Mouse (Mus musculus) left cerebral cortex, postnatal 36 days (tissue): ENCODE results near the gene Slc52a3. TPM values are rescaled to one million over a fixed set of nuclear protein-coding genes. Genes with fewer than 3 reads are reported as not detected.
"Not testable (repeated sequence)": the region's sequence is repeated elsewhere in the genome, so short reads cannot be mapped to it uniquely, and the experiment has no call there.

Experiments used
- DNase-seq, 2 experiments: peaks; one replicate each; pipeline ENCODE4 v3.0.0; 2021 to 2022; ENCODE audit warnings: low spot score in 2 of 2, mixed read lengths in 1 of 2
- intact Hi-C: fragments of 180-260 bp; cut with DNase I; formaldehyde crosslinking; loops from one replicate; pipeline ENCODE4 v1.15.1; 2025
- total RNA-seq, 2 experiments: library from RNA; stranded (reverse); gene quantifications; 2 replicates each; pipeline ENCODE4 v1.2.3; 2021

Gene Slc52a3
- total RNA-seq, 2 experiments from 2014 or later, result 2.2 to 3.2 TPM

DNA sequence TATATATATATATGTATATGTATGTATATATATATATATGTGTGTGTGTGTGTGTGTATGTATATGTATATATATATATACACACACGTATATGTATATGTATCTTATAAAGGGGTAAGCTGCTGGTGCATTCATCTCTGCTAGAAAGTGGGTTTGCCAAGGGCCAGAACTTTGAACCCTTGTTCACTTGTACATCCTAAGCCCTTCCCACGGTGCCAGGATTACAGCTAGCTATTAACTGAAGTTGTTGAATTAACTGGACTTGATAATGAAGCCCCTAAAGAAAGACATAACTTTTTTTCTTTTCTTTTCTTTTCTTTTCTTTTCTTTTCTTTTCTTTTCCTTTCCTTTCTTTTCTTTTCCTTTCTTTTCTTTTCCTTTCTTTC, 872 bp downstream of the Slc52a3 start:
- intact Hi-C loops, DNase-seq: not testable (repeated sequence)

DNA sequence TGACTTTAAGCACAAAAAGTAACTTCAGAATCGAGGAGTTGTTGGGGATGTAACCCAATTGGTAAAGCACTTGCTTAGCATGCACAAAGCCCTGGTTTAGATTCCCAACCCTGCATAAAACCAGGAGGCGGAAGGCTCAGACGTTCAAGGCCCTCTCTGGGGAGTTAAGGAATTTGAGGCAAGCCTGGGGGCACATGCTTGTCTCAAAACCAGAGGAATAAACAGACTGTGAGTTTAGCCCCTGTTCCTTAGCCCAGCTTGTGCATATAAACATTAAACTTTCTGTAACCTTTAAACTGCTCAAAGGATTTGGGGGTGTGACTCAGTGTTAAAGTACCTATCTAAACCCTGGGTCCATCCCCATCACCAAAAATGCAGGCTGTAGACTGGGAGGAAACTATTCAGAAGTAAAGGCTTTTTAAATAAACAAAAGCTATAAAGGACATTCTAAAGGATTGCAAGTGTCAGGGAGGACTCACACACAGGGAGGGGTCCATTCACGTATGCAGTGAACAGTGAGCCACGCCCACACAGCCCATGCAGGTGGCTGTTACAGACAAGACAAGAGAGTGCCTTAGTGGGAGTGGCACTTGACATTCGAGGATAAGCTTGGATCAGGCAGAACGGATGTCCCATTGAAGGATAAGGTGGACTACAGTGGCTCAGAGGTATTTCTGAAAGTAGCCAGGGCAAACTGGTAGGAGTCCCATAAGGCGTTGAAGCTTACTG, 1.6 kb downstream of the Slc52a3 start:
- DNase-seq, result no peak
- intact Hi-C loops, result no loop called here

DNA sequence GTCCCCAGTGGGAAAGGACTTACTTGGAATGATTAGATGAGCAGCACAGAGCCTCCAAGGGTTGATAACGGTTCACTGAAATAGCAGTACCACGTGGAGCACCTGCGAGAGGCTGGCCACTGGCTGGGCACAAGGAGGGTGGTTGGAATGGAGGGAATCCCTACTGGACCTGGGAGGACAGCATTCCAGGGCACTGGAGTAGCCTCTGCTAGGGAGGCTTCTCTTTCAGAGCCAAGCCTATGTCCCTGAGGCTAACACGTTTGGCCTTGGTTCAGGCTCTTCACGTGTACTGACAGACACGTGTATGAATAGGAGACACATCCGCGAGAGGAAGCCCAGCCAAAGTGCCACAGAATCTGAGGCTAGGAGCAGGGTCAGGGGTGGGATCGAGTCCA, 2.2 kb downstream of the Slc52a3 start:
- intact Hi-C loops, result no loop called here
- no peak for DNase-seq

DNA sequence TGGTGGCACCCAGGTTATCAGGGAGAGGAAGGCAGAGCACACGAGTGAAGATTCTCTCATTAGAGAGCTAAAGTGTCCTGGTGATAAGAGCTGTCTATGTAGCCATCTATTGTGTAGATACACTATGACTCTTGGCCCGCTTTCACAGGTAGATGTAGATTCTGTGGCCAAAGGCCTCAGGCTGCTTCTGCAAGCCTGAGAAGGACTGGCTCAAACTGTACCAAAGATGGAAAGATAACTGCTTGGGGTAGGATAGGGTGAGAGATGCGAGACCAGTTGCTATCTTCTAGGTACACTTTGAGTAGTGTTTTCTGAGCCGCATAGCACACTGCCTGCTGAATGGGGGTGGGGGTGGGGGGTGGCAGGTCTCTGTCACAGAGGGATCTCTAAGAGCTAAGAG, 2.6 kb downstream of the Slc52a3 start:
- no peak for DNase-seq
- intact Hi-C loops, result no loop called here

DNA sequence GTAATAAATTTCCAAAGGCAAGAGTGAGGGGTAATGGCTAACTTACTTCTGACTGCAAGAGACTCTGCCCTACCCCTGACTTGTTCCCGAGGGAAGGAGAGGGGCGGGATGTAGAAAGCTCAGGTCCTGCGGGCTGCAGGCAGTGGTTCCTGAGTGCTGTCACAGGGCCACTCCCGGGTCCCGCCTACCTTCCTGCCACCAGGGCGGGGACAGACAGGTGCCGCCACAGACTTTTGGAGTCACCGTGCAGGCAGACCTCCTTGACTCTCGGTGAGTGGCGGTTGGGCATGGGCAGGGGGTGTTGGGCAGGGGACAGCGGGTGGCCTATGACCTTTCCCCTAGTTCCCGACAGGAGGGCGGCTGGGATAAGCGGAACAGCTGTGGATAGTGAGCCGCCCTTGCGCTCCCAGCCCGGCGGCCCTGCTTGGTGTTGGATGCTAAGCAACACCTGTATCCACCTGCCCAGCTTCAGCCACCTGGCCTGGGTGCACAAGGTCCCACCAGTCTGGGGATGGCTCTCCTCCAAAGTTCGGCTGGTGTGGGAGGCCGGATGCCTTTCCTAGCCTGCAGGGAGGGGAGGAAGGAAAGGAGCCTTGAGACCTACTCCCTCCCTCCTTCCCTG, 3.5 kb downstream of the Slc52a3 start:
- no peak for DNase-seq
- intact Hi-C loops, result no loop called here

DNA sequence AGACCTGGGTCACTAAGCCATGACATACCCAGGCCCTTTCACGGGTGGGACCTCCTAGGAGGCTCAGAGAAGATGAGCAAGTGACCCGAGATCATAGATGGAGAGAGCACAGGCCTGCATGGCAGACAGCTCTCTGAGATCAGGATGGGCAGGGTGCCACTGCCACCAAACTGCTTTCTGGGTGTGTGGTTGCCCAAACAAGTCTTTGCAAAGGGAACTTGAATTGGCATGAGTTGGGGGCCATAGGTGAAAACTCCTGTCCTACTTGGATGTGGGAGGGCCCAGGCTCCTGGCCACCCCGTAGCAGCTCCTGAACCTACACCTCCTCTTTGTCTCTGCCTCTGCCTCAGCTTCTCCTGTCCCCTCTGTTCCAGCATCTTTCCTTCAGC, 4.0 kb downstream of the Slc52a3 start:
- intact Hi-C loops, result no loop called here
- DNase-seq, result no peak

DNA sequence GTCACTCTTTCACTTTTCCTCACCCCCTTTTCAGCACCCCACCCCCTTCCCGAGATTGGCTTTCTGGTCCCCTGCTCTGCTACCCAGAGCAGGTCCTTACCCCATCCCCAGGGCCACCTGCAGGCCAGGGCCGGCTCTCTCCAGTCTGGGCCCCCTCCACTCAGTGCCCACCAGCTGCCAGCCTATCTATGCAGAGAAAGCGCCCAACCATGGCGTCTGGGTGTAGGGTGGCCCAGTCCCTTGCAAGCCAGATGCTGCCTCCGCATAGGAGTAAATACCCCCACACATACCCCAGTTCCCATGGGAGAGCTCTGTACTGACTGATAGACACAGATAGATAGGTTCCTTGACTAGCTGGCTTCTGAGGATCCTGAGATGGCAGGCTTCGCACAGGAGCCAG, 4.4 kb downstream of the Slc52a3 start:
- intact Hi-C loops, result no loop called here
- no peak for DNase-seq

DNA sequence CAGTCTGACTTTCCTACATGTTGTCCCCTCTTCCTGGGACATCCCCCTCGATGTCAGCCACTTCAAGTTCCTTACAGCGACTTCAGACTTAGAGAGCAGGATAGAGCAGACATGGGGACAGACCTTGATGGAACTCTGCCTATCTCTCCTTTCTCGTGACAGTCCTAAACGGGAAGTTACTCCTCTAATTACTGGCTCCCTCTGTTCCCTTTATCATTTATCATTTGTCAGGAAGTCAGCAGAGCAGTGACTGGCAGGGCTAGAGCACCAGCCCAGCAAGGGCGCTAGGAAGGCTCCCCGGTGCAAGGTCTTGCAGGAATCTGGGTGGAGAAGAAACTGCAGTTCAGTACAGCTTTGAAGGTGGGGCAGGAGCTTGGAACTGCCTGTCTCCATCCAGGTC, 6.2 kb downstream of the Slc52a3 start:
- intact Hi-C loops, result no loop called here
- no peak for DNase-seq

DNA sequence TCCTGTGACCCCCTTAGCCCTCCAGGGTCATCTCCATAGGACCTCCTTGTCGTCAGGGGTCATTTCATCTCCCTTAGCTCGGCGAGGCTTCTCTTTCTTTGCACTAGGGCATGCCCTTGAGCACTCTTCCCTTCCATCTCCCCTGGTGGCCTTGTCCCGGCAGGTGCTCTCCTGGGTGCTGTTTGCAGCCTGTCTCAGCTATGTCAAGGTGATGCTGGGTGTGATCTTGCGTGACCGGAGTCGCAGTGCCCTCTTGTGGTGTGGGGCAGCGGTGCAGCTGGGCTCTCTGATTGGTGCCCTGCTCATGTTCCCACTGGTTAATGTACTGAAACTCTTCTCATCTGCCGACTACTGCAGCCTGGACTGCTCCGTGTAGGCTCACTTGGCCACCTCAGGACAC, 11.5 kb downstream of the Slc52a3 start:
- peak; percentile 29 to 35 for DNase-seq
- intact Hi-C loops, result no loop called here

DNA sequence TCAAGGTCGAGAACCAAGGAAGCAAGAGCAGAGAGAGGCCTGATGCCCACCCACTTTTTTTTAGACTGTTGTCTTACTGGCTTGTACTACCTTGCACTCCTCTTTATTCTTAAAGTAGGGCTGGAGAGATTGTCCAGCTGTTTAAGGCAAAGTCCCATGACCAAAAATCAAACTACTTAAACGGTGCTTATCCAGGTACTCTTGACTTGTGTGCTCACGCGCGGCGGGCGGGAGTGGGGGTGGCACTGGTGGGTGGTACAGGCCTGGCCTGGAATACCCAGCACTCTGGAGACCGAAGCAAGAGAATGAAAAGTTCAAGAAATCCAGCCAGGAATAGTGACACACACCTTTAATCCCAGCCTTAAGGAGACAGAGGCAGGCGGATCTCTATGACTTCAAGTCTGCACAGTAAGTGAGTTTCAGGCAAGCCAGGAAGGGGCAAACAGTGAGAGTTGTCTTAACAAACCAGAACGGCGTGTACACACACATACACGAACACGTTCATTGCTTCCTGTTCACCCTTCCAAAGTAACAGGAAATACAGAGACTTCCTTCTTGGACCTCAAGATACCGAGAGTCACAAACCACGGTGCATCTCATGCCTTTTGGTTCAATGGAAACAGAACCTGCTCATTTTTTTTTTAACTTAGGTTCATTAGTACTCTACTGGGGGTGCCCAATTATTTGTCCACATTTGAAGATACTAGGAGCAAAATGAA, 12.9 kb downstream of the Slc52a3 start:
- DNase-seq, result no peak
- intact Hi-C loops, result no loop called here

DNA sequence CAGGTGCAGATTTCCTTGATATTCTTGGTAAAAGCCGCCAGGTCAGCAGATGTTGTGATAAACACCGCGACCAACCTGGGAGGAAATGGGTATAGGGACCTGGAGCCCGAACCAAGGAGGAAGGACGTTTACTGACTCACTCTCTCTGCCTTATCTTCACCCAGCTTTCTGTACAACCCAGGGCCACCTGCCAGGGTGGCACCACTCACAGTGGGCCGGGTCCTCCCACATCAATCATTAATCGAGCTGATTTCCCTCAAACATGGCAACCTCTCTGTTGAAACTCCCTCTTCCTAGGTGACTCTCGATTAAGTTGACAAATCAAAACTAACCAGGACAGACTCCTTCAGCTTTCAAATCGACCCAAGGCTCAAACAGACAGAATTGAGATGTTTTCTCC, 13.9 kb downstream of the Slc52a3 start:
- DNase-seq, result no peak
- intact Hi-C loops, result no loop called here

DNA sequence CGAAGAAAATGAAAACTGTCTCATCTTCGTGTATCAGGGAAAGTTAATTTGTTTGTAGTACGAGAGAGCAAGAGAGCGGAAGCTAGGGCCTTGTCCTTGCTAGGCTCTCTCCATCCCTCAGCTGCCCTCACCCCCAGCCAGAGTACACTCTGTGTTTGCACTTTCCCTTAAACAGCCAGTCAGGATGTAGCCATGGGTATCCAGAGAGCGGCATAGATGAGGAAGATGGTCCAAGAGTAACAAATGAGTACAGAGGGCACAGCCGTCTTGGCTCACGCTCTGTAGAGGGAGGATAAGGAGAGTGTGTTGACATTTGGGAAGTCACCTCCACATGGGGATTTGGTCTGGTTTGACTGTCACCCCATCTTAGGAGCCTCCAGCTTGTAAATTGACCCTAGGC, 14.3 kb downstream of the Slc52a3 start:
- no peak for DNase-seq
- intact Hi-C loops, result no loop called here

DNA sequence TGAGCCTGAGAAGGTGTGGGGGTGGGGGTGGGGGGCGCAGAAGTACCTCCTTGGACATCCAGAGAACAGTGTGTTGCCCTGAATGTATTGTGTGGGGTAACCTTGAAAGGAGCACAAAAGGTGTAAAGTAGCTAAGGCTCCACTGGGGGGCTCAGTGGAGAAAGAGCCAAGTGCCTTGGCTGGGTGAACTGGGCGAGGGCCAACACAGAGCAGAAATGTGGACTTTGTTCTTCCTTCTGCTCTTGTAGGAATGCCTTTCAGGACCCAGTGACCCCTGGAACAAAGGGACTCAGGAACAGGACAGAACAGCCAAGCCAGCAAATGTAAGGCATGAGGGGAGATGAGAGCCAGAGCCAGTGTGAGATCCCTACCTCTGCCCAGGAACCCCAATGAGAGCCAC, 15.4 kb downstream of the Slc52a3 start:
- intact Hi-C loops, result no loop called here
- DNase-seq, result no peak

DNA sequence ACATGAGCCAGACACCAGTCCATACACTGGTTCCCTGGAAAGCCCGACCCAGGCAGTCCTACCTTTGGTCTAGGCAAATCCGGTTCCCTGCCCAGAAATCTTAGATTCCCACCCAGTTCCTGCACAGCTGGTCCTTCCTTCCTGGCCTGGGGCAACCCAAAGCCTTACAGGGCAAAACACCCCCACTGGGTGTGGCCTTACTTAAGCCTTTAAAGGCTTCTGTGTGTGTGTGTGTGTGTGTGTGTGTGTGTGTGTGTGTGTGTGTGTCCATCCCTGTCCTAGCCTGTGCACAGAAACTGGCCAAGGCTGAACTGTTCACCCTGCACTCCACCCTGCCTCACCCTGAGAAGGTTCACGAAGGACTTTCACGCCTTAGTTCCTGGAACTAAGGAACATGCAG, 15.9 kb downstream of the Slc52a3 start:
- no peak for DNase-seq

DNA sequence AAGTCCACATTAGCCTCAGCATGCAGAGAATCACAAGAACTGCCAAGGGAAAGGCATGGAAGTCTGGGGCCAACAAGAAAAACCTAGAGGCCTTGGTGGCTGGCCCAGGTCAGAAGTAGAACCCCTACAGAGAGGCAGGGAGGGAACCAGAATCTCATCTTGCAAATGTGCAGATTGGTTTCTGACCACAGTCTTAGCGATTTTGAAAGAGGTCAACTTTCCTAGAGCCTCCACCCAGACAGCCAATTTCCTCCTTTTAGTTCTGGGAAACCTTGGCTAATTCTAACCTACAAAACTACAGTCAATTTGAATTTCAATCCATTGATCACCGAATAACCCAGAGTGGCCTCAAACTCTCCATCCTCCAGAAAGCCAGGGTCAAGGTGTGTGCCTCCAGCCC, 16.4 kb downstream of the Slc52a3 start:
- intact Hi-C loops, result no loop called here
- DNase-seq, result no peak

More for the DNA sequence above, 15.9 kb downstream of the Slc52a3 start:
- intact Hi-C loops, result no loop called here

DNA sequence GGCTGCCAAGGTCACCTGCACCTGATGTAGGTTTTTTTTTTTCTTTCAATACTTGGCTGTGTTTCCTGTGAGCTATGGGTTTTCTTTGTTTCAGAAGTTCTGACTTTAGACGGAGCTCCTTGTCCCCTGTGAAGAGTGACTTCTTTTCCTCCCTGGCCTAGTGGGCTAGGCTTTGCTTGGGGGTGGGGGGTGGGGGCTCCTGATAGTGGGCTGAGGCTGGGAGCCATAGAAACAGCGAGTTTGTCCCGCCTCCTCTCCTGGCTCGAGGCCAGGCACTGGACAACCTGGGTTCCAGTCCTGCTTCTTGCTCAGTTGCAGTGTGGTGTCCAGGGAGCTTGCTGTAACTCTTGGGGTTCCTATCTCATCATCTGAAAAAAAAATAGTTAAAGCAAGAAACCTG, 19.7 kb downstream of the Slc52a3 start:
- intact Hi-C loops, result no loop called here
- DNase-seq, result no peak

DNA sequence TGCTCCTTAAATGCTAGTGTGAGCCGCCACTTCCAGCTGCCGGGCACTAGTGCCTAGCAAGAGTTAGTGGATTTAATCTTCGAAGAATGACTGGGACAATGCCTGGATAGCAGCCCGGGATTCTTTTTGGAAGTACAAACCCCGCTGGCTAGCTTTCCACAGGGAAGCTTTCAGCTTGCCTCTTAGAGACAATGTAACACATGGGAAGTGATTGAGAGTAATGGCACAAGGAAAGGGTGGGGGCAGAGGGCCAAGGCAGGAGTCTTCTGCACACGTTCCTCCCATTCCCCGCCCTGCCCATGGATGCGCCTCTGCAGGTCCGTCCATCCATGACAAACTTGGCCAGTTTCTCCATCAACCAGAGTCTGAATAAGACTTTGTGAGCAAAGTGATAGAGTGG, 20.4 kb downstream of the Slc52a3 start:
- DNase-seq, result no peak
- intact Hi-C loops, result no loop called here

DNA sequence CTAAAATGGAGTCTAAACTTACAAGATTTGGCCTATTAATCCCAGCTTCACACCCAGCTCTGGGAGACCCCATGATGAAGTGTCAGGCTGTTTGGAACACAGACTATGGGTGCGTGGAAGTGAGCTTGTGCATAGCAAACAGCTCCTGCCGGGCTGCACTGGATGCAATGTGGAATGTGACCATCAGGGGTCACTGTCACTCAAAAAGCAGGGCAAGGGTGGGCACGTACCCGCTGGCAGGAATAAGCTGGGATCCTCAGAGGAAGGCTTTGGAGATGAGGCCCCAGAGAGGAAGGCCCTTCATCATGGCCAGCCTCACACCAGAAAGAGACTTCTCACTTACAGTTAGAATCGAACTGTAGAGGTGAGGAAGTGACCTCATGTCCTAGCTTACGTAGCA, 23.9 kb downstream of the Slc52a3 start:
- DNase-seq, result peak; percentile 22 to 25
- intact Hi-C loops, result loop anchor here (10.0 kb wide), 1 partner anchor 345 kb away; no protein-coding TSS in a partner anchor

DNA sequence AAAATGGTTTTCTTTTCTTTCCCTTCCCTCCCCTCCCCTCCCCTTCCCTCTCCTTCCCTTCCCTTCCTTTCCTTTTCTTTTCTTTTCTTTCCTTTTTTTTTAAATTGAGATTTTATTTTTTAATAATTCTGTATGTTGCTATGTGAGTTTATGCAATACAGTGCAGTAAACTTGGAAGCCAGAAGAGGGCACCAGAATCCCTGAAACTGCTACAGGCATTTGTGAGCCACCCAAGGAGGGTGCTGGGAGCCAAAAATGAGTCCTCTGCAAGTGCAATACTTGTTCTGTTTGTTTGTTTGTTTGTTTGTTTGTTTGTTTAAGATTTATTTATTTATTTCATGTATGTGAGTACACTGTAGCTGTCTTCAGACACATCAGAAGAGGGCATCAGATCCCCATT, 25.7 kb downstream of the Slc52a3 start:
- intact Hi-C loops, result loop anchor here (10.0 kb wide), 1 partner anchor 343 kb away; no protein-coding TSS in a partner anchor
- DNase-seq, result no peak

DNA sequence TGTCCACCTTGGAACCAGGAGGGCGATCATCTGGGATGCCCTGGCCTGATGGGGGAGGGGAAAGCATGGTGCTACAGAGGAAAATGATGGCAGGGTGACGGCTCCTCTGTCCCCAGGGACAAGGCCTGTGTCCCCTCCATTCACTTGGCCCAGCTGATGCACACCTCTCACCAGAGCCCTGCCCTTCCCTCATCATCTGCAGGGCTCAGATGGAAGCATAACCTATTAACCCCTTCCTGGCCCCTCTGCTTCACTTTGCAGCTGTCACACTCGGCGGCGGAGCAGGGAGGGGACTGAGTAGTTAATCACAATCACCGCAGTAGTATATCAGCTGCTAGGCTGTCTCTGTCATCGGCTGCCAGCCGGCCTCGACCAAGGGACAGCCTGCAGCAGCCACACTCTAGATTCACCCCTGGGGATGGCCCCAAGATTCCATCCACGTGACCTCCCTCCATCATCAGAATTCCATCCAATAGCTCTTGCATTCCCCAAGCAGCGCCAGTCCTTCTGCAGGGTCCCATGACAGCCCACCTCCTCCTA, 28.6 kb downstream of the Slc52a3 start:
- intact Hi-C loops, result loop anchor here (5.0 to 10.0 kb wide), 4 partner anchors 62 to 340 kb away; no protein-coding TSS in a partner anchor
- DNase-seq, result no peak
